Mouse (Mus musculus): ENCODE results near the gene Cask.

DNA sequence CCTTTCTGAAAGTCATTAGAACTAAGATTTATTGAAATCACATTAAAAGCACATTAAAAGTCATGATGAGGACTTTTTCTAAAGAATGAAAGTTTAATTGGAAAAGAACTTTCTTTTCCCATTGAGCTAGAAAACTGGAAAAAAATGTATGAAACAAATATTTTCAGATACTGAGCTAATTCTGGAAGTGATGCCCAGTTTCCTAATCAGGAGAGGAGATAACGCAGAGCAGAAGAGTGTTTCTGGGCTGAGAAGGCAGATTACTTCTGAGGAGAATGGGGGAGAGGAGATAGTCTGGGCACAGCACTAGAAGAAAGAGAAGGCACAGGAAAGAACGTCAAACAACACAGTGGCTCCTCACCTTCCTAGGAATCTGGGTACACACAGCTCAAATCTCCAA, 110.1 kb downstream of the Cask start:
- no peak for TF ChIP-seq POLR2A (IDR thresholded peaks at IDR 0.05; ENCODE audit: low read depth, low read length)
- TF ChIP-seq CTCF (IDR thresholded peaks at IDR 0.05; ENCODE audit: extremely low read depth, insufficient read depth, insufficient read length, insufficient replicate concordance), result no peak

Data from spleen, adult 2 months (tissue).